Mouse (Mus musculus) G1E (cell line): ENCODE measurements around the gene Arhgap10. TPM values are rescaled to one million over a fixed set of nuclear protein-coding genes. Genes with fewer than 3 reads are reported as not detected.

Experiments used
- ATAC-seq: 2 replicates; pipeline ENCODE4 v1.8.0; 2016; ENCODE audit warnings: mild to moderate bottlenecking; ENCODE audit not compliant: insufficient number of reproducible peaks, poor library complexity, low FRiP score, severe bottlenecking; ENCODE audit errors: extremely low read depth
- DNase-seq: peaks from one replicate; pipeline ENCODE4 v3.0.0; 2012; ENCODE audit warnings: low spot score
- H3K27me3 ChIP-seq: 2 replicates; pipeline ENCODE4 v1.6.1; 2012; ENCODE audit warnings: mild to moderate bottlenecking, low read length, inconsistent platforms; ENCODE audit not compliant: insufficient read depth
- H3K36me3 ChIP-seq: replicated peaks from 2 replicates; pipeline ENCODE3; 2012; ENCODE audit warnings: mild to moderate bottlenecking, inconsistent platforms
- H3K4me1 ChIP-seq: 2 replicates; pipeline ENCODE4 v1.6.1; 2012; ENCODE audit warnings: low read depth, low read length, inconsistent platforms, mixed read lengths; ENCODE audit not compliant: insufficient read depth
- H3K4me3 ChIP-seq: 2 replicates; pipeline ENCODE4 v1.5.1; 2012; ENCODE audit warnings: low read depth, mild to moderate bottlenecking, inconsistent platforms, low read length, moderate library complexity, mixed read lengths
- H3K9me3 ChIP-seq: replicated peaks from 2 replicates; pipeline ENCODE4 v1.6.1; 2012; ENCODE audit warnings: inconsistent platforms
- CTCF ChIP-seq: IDR thresholded peaks from 2 replicates; pipeline ENCODE4 v1.5.1; 2012; ENCODE audit warnings: low read depth, low read length, inconsistent platforms, mixed read lengths
- GATA1 ChIP-seq: IDR thresholded peaks from 2 replicates; pipeline ENCODE4 v1.6.1; 2012; ENCODE audit warnings: borderline replicate concordance, low read length, inconsistent platforms, mixed read lengths
- GATA2 ChIP-seq: IDR thresholded peaks from 2 replicates; pipeline ENCODE4 v1.6.1; 2012; ENCODE audit warnings: low read depth, low read length, inconsistent platforms, borderline replicate concordance
- POLR2AphosphoS5 ChIP-seq: IDR thresholded peaks from 2 replicates; pipeline ENCODE4 v1.6.1; 2012; ENCODE audit warnings: low read depth, low read length, inconsistent platforms; ENCODE audit not compliant: insufficient replicate concordance
- TAL1 ChIP-seq: conservative IDR thresholded peaks from 2 replicates; pipeline ENCODE4 v1.6.1; 2012; ENCODE audit warnings: low read depth, low read length, inconsistent platforms, mixed read lengths
- polyA plus RNA-seq: library from polyadenylated mRNA; stranded (reverse); fragments of >175 nt; gene quantifications from 2 replicates; pipeline ENCODE4 v1.2.3, GENCODE M21; 2012
- total RNA-seq, 2 experiments: library from RNA; stranded (forward) in 1 of 2; stranded (reverse) in 1 of 2; fragments of 200-1000 nt in 1 of 2; fragments of >200 nt in 1 of 2; fragmentation: Nextera tagmentation in 1 of 2; gene quantifications; 2 replicates each; pipeline ENCODE4 v1.2.3; 2014 to 2017

Gene Arhgap10
- total and polyA plus RNA-seq, 3 experiments, result 20.3 to 26.1 (median 22.7) TPM

GRCm38 (mm10) chr8:77433221-77433620 is 84.5 kb downstream of the Arhgap10 start:
- DNase-seq (no peak), ATAC-seq (no peak)
- no peak overlapping the region for H3K4me3 ChIP-seq
- H3K36me3 ChIP-seq, result peaks cover 51% of the 10 kb centered on the region
- H3K4me1 ChIP-seq, result peaks cover 7% of the 10 kb centered on the region; the same call in 1 of the 2 replicates
- no peaks in the 10 kb centered on the region for H3K9me3 ChIP-seq
- TF ChIP-seq GATA2 (no peak), TAL1 (no peak), POLR2AphosphoS5 (no peak), GATA1 (no peak), CTCF (no peak)
- no peaks in the 10 kb centered on the region for H3K27me3 ChIP-seq

DNA sequence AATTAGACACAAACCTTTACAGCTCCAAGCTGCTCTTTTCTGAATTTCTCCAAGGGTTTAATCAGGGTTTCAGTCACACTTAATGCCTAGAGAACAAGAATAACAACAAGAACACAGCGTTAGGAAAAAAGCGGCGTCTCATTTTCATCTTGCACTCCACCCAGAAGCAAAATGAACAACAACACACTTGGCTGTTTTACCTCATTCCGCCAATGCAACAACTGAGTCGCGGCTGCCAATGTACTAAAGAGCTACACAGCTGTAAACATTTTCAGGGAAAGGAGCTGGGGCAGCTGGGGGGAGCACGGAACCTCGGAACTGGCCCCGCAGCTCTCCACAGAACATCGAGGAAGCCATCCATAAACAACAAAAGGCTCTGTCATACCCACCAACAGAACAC is 85.0 kb downstream of the Arhgap10 start:
- DNase-seq, result no peak
- peaks cover 48% of the 10 kb centered on the region for H3K36me3 ChIP-seq
- H3K9me3 ChIP-seq, result no peaks in the 10 kb centered on the region
- no peak overlapping the region for H3K4me3 ChIP-seq
- H3K4me1 ChIP-seq, result peaks cover 7% of the 10 kb centered on the region; the same call in 1 of the 2 replicates
- no peak for TF ChIP-seq POLR2AphosphoS5
- no peak for TF ChIP-seq GATA1
- no peak for TF ChIP-seq GATA2
- TF ChIP-seq TAL1, result no peak
- TF ChIP-seq CTCF, result no peak
- no peaks in the 10 kb centered on the region for H3K27me3 ChIP-seq
- no peak for ATAC-seq

GRCm38 (mm10) chr8:77428420-77428819 is 89.3 kb downstream of the Arhgap10 start:
- H3K27me3 ChIP-seq, result no peaks in the 10 kb centered on the region
- H3K4me3 ChIP-seq, result no peak overlapping the region
- peaks cover 69% of the 10 kb centered on the region for H3K36me3 ChIP-seq
- no peak for DNase-seq
- ATAC-seq, result no peak
- TF ChIP-seq CTCF (no peak), POLR2AphosphoS5 (no peak), GATA1 (no peak), GATA2 (no peak), TAL1 (no peak)
- no peaks in the 10 kb centered on the region for H3K9me3 ChIP-seq
- H3K4me1 ChIP-seq, result peaks cover 7% of the 10 kb centered on the region; the same call in 1 of the 2 replicates

GRCm38 (mm10) chr8:77428015-77428414 is 89.7 kb downstream of the Arhgap10 start:
- H3K4me3 ChIP-seq, result no peak overlapping the region
- TF ChIP-seq GATA1 (no peak), GATA2 (no peak), CTCF (no peak), POLR2AphosphoS5 (no peak), TAL1 (no peak)
- no peak for DNase-seq
- H3K4me1 ChIP-seq, result peaks cover 7% of the 10 kb centered on the region
- H3K27me3 ChIP-seq, result no peaks in the 10 kb centered on the region
- peaks cover 69% of the 10 kb centered on the region for H3K36me3 ChIP-seq
- ATAC-seq, result no peak
- no peaks in the 10 kb centered on the region for H3K9me3 ChIP-seq

- H3K27me3 ChIP-seq, result no peaks in the 10 kb centered on the region
- no peak for TF ChIP-seq CTCF
- no peak for TF ChIP-seq GATA2
- TF ChIP-seq TAL1, result no peak
- TF ChIP-seq GATA1, result no peak
- no peak for TF ChIP-seq POLR2AphosphoS5
- H3K4me3 ChIP-seq, result no peak overlapping the region
- peaks cover 70% of the 10 kb centered on the region for H3K36me3 ChIP-seq
- peaks cover 11% of the 10 kb centered on the region for H3K4me1 ChIP-seq
- no peak for DNase-seq
- no peaks in the 10 kb centered on the region for H3K9me3 ChIP-seq
- ATAC-seq, result no peak
These were observed 90.3 kb downstream of the Arhgap10 start for GRCm38 (mm10) chr8:77427438-77427837.

GRCm38 (mm10) chr8:77423850-77424249 is 93.9 kb downstream of the Arhgap10 start:
- peaks cover 10% of the 10 kb centered on the region for H3K4me1 ChIP-seq
- TF ChIP-seq GATA1, result no peak
- no peak for TF ChIP-seq POLR2AphosphoS5
- TF ChIP-seq GATA2, result no peak
- TF ChIP-seq TAL1, result no peak
- no peak for TF ChIP-seq CTCF
- H3K36me3 ChIP-seq, result peaks cover 75% of the 10 kb centered on the region
- H3K27me3 ChIP-seq, result no peaks in the 10 kb centered on the region
- H3K9me3 ChIP-seq, result no peaks in the 10 kb centered on the region
- DNase-seq, result no peak
- no peak overlapping the region for H3K4me3 ChIP-seq
- no peak for ATAC-seq
